Mouse (Mus musculus): Measurements from ENCODE around the gene Slc11a1. TPM values are rescaled to one million over a fixed set of nuclear protein-coding genes. Genes with fewer than 3 reads are reported as not detected.

Gene Slc11a1
- total and polyA plus RNA-seq, 3 experiments: 0.11 TPM; not detected in 2

- TF ChIP-seq JUND (IDR thresholded peaks at IDR 0.05; ENCODE audit: low read depth, low read length): no peak
- no peak for TF ChIP-seq ETS1 (IDR thresholded peaks at IDR 0.05; ENCODE audit: low read depth, low read length)
- TF ChIP-seq TAL1 (IDR thresholded peaks at IDR 0.05; ENCODE audit: low read length): no peak
- TF ChIP-seq NRF1 (IDR thresholded peaks at IDR 0.05; ENCODE audit: insufficient read depth, low read depth, low read length, poor library complexity, severe bottlenecking): no peak
- TF ChIP-seq E2F4 (IDR thresholded peaks at IDR 0.05; ENCODE audit: borderline replicate concordance, low read depth, low read length): no peak
- TF ChIP-seq ZC3H11A (IDR thresholded peaks at IDR 0.05; ENCODE audit: low read depth, low read length): no peak
- no peak for TF ChIP-seq POLR2AphosphoS2 (IDR thresholded peaks at IDR 0.05; ENCODE audit: low read length)
- TF ChIP-seq POLR2A (IDR thresholded peaks at IDR 0.05; ENCODE audit: control insufficient read depth in 1 of 2, insufficient read depth in 1 of 2, low read depth in 1 of 2, low read length in 2 of 2, poor library complexity in 1 of 2): no peak
- no peak for TF ChIP-seq GATA1 (IDR thresholded peaks at IDR 0.05; ENCODE audit: low read depth, low read length)
- no peak for TF ChIP-seq MAFK (IDR thresholded peaks at IDR 0.05; ENCODE audit: borderline replicate concordance, low read depth, low read length)
- no peak for TF ChIP-seq POLR2AphosphoS5 (IDR thresholded peaks at IDR 0.05; ENCODE audit: borderline replicate concordance, low read depth, low read length)
- TF ChIP-seq MYB (IDR thresholded peaks at IDR 0.05; ENCODE audit: low read depth, low read length): no peak
- no peak for TF ChIP-seq USF1 (IDR thresholded peaks at IDR 0.05; ENCODE audit: low read depth, low read length)
- no peak for TF ChIP-seq USF2 (IDR thresholded peaks at IDR 0.05; ENCODE audit: borderline replicate concordance in 1 of 2, insufficient read depth in 1 of 2, low read depth in 1 of 2, low read length in 2 of 2)
- no peak for TF ChIP-seq KAT2A (conservative IDR thresholded peaks at IDR 0.05; ENCODE audit: low read depth, low read length)
- TF ChIP-seq SIN3A (IDR thresholded peaks at IDR 0.05; ENCODE audit: low read length): no peak
- no peak for TF ChIP-seq MEF2A (IDR thresholded peaks at IDR 0.05; ENCODE audit: extremely low read depth, insufficient replicate concordance, low read depth, low read length, poor library complexity, severe bottlenecking)
- no peak for DNase-seq (ENCODE audit: low read depth, low spot score)
- no peak overlapping the region for H3K4me3 ChIP-seq (ENCODE audit: control insufficient read depth in 1 of 2, insufficient read depth in 1 of 2, low read depth in 2 of 2, low read length in 2 of 2)
- H3K27ac ChIP-seq (ENCODE audit: control insufficient read depth, low read depth, low read length): no peak overlapping the region
- H3K79me2 ChIP-seq (ENCODE audit: control insufficient read depth, insufficient read depth, low read length, poor library complexity): no peaks in the 10 kb centered on the region
- no peaks in the 10 kb centered on the region for H3K9me3 ChIP-seq (replicated peaks; ENCODE audit: insufficient read depth, low read length)
- peaks cover 0 to under 1% of the 10 kb centered on the region in 2 experiments; a peak in 1 of 4 replicates for H3K4me1 ChIP-seq (ENCODE audit: control insufficient read depth in 1 of 2, insufficient read depth in 2 of 2, low read length in 2 of 2)
- H3K36me3 ChIP-seq (ENCODE audit: control insufficient read depth in 1 of 2, insufficient read depth in 2 of 2, low read length in 2 of 2): no peaks in the 10 kb centered on the region
- H3K9ac ChIP-seq (ENCODE audit: control insufficient read depth, low read depth, low read length, poor library complexity, severe bottlenecking): no peak overlapping the region
- no peaks in the 10 kb centered on the region for H3K27me3 ChIP-seq (ENCODE audit: control insufficient read depth in 1 of 2, insufficient read depth in 2 of 2, low read length in 2 of 2)
Observed at GRCm38 (mm10) chr1:74419440-74419794, 44.4 kb downstream of the Slc11a1 start.

- Histone ChIP-seq H3K4me1 (ENCODE audit: control insufficient read depth in 1 of 2, insufficient read depth in 2 of 2, low read length in 2 of 2) (no peaks in the 10 kb centered on the region), H3K4me3 (ENCODE audit: control insufficient read depth in 1 of 2, insufficient read depth in 1 of 2, low read depth in 2 of 2, low read length in 2 of 2) (no peak overlapping the region), H3K79me2 (ENCODE audit: control insufficient read depth, insufficient read depth, low read length, poor library complexity) (no peaks in the 10 kb centered on the region), H3K27me3 (ENCODE audit: control insufficient read depth in 1 of 2, insufficient read depth in 2 of 2, low read length in 2 of 2) (no peaks in the 10 kb centered on the region; a peak in 1 of 4 replicates), H3K27ac (ENCODE audit: control insufficient read depth, low read depth, low read length) (no peak overlapping the region), H3K9me3 (replicated peaks; ENCODE audit: insufficient read depth, low read length) (no peaks in the 10 kb centered on the region), H3K36me3 (ENCODE audit: control insufficient read depth in 1 of 2, insufficient read depth in 2 of 2, low read length in 2 of 2) (no peaks in the 10 kb centered on the region), H3K9ac (ENCODE audit: control insufficient read depth, low read depth, low read length, poor library complexity, severe bottlenecking) (no peak overlapping the region)
- TF ChIP-seq MAX (IDR thresholded peaks at IDR 0.05; ENCODE audit: low read length) (no peak), MYC (IDR thresholded peaks at IDR 0.05; ENCODE audit: low read depth, low read length) (no peak), GATA1 (IDR thresholded peaks at IDR 0.05; ENCODE audit: low read depth, low read length) (no peak), USF2 (IDR thresholded peaks at IDR 0.05; ENCODE audit: borderline replicate concordance in 1 of 2, insufficient read depth in 1 of 2, low read depth in 1 of 2, low read length in 2 of 2) (no peak), SIN3A (IDR thresholded peaks at IDR 0.05; ENCODE audit: low read length) (no peak), NRF1 (IDR thresholded peaks at IDR 0.05; ENCODE audit: insufficient read depth, low read depth, low read length, poor library complexity, severe bottlenecking) (no peak), POLR2A (IDR thresholded peaks at IDR 0.05; ENCODE audit: control insufficient read depth in 1 of 2, insufficient read depth in 1 of 2, low read depth in 1 of 2, low read length in 2 of 2, poor library complexity in 1 of 2) (no peak), ZKSCAN1 (IDR thresholded peaks at IDR 0.05; ENCODE audit: low read depth, low read length) (no peak), JUND (IDR thresholded peaks at IDR 0.05; ENCODE audit: low read depth, low read length) (no peak), USF1 (IDR thresholded peaks at IDR 0.05; ENCODE audit: low read depth, low read length) (no peak), ZNF384 (IDR thresholded peaks at IDR 0.05; ENCODE audit: low read depth, low read length) (no peak), TAL1 (IDR thresholded peaks at IDR 0.05; ENCODE audit: low read length) (no peak), ZMIZ1 (IDR thresholded peaks at IDR 0.05; ENCODE audit: low read depth, low read length) (no peak), MAFK (IDR thresholded peaks at IDR 0.05; ENCODE audit: borderline replicate concordance, low read depth, low read length) (no peak), SMC3 (IDR thresholded peaks at IDR 0.05; ENCODE audit: low read depth, low read length) (no peak), CHD1 (IDR thresholded peaks at IDR 0.05; ENCODE audit: low read depth, low read length) (no peak), MYB (IDR thresholded peaks at IDR 0.05; ENCODE audit: low read depth, low read length) (no peak)
- no peak for DNase-seq (ENCODE audit: low read depth, low spot score)
Observed at GRCm38 (mm10) chr1:74423147-74423546, 48.2 kb downstream of the Slc11a1 start.
